Mouse (Mus musculus) stomach, embryonic 16.5 days (tissue): ENCODE measurements around the gene Slc22a27. TPM values are rescaled to one million over a fixed set of nuclear protein-coding genes. Genes with fewer than 3 reads are reported as not detected.

ENCODE experiments used
- microRNA-seq: library from miRNA; unstranded; fragments of <30 nt; microRNA quantifications from one replicate; pipeline ENCODE4, GENCODE M21; 2016
- polyA plus RNA-seq: library from polyadenylated mRNA; unstranded; fragments of >200 nt; fragmentation: Nextera tagmentation; extraction: Ambion mirVana; gene quantifications from 2 replicates; pipeline ENCODE4 v1.2.1, GENCODE M21; 2015

Gene Slc22a27
- polyA plus RNA-seq, 1 experiment from 2014 or later: not detected

Small RNA genes lying within 50 kb of the gene (microRNA-seq; reads per million reads assigned to microRNA genes)
- not detected for gene Gm24951

Other genes with a start within 250 kb of the Slc22a27 start
- gene Slc22a26, start 163.4 kb downstream of the Slc22a27 start, polyA plus RNA-seq: not detected in 2 replicates
- gene Slc22a28, start 166.0 kb upstream of the Slc22a27 start, polyA plus RNA-seq: not detected in 2 replicates